Mouse (Mus musculus): ENCODE data around the gene Matn4. TPM values are rescaled to one million over a fixed set of nuclear protein-coding genes. Genes with fewer than 3 reads are reported as not detected.

The Matn4 gene
- total and polyA plus RNA-seq, 2 experiments from 2014 or later, result 1.9 TPM

- Histone ChIP-seq H3K4me2 (ENCODE audit: low read depth, low read length, poor library complexity, severe bottlenecking) (no peak overlapping the region), H3K27ac (ENCODE audit: low read depth, low read length) (no peak overlapping the region), H3K4me3 (ENCODE audit: low read depth, low read length) (no peak overlapping the region), H3K9me3 (ENCODE audit: low read length) (no peaks in the 10 kb centered on the region), H3K36me3 (ENCODE audit: insufficient read depth, low read length) (no peaks in the 10 kb centered on the region), H3K9ac (replicated peaks; ENCODE audit: low read length, poor library complexity, severe bottlenecking) (no peak overlapping the region), H3K4me1 (ENCODE audit: insufficient read depth, low read length) (no peaks in the 10 kb centered on the region), H3K27me3 (ENCODE audit: insufficient read depth, low read length) (no peaks in the 10 kb centered on the region)
- DNase-seq (ENCODE audit: low spot score) (no peak), ATAC-seq (ENCODE audit: low FRiP score) (no peak)
- TF ChIP-seq CTCF (IDR thresholded peaks at IDR 0.05), result peak; percentile 33; the same call in 1 of the 2 replicates
- WGBS, result 75% methylated on average over 8 of the region's 8 CpGs
Observed at GRCm38 (mm10) chr2:164381726-164382125, 23.2 kb downstream of the Matn4 start.

GRCm38 (mm10) chr2:164377478-164378426 lies 27.2 kb downstream of the Matn4 start:
- no peak overlapping the region for H3K4me3 ChIP-seq (ENCODE audit: low read depth, low read length)
- no peak for TF ChIP-seq CTCF (IDR thresholded peaks at IDR 0.05)
- no peak overlapping the region for H3K9ac ChIP-seq (replicated peaks; ENCODE audit: low read length, poor library complexity, severe bottlenecking)
- ATAC-seq (ENCODE audit: low FRiP score) (no peak), DNase-seq (ENCODE audit: low spot score) (no peak)
- no peaks in the 10 kb centered on the region for H3K36me3 ChIP-seq (ENCODE audit: insufficient read depth, low read length)
- no peak overlapping the region for H3K4me2 ChIP-seq (ENCODE audit: low read depth, low read length, poor library complexity, severe bottlenecking)
- H3K4me1 ChIP-seq (ENCODE audit: insufficient read depth, low read length), result no peaks in the 10 kb centered on the region
- no peak overlapping the region for H3K27ac ChIP-seq (ENCODE audit: low read depth, low read length)
- H3K27me3 ChIP-seq (ENCODE audit: insufficient read depth, low read length), result no peaks in the 10 kb centered on the region
- 92% methylated on average over 15 of the region's 15 CpGs for WGBS
- H3K9me3 ChIP-seq (ENCODE audit: low read length), result no peaks in the 10 kb centered on the region

DNA sequence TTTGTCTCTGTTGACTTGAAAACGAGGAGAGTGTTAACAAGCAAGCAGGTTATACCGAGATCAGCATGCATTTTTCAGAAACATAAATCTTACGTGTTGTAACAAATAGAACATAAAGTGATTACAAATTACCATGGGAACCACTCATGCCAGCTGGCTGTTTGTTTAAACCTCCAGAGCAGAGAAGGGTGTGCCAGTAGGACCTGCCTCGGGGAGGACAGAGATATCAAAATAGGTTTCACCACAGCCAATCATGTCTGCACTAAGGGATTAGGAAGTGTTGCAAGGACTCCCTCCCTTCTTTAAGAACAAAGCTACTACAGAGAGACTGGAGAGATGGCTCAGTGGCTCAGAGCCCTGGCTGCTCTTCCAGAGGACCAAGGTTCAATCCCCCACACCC lies 31.8 kb downstream of the Matn4 start:
- H3K4me1 ChIP-seq (ENCODE audit: insufficient read depth, low read length), result no peaks in the 10 kb centered on the region
- no peak for TF ChIP-seq CTCF (IDR thresholded peaks at IDR 0.05)
- no peaks in the 10 kb centered on the region for H3K27me3 ChIP-seq (ENCODE audit: insufficient read depth, low read length)
- no peak overlapping the region for H3K4me3 ChIP-seq (ENCODE audit: low read depth, low read length)
- no peaks in the 10 kb centered on the region for H3K9me3 ChIP-seq (ENCODE audit: low read length)
- WGBS, result 61% methylated on average over 4 of the region's 4 CpGs
- no peak overlapping the region for H3K4me2 ChIP-seq (ENCODE audit: low read depth, low read length, poor library complexity, severe bottlenecking)
- no peaks in the 10 kb centered on the region for H3K36me3 ChIP-seq (ENCODE audit: insufficient read depth, low read length)
- no peak overlapping the region for H3K27ac ChIP-seq (ENCODE audit: low read depth, low read length)
- DNase-seq (ENCODE audit: low spot score) (no peak), ATAC-seq (ENCODE audit: low FRiP score) (no peak)
- no peak overlapping the region for H3K9ac ChIP-seq (replicated peaks; ENCODE audit: low read length, poor library complexity, severe bottlenecking)

DNA sequence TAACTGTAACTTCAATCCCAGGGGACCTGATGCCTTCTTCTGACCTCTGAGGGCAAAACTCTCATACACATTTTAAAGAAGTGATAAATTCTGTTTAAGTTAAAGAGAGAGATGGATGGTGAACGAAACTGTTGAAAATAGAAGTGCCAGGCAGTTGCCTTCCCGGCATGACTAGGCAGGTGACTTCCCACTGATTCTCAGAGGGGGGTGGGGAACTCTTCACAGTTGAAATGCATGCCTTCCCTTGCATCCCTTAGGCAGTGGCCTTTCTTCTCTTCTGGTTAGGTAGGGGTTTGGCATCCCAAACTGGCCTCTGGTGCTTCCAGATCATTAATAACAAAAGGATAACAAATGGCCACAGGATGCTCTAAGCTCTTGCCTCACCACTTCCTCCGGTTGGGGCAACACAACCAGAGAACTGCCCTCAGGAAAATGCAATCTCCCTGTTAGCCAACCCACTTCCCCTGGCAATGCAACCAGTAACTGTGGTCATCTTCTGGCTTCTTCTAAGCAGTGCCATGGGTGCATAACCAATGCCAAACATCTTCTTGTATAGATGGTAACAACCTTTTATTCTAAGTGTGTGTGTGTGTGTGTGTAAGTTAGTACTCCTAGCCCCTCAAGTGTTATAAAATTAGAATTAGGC lies 32.4 kb downstream of the Matn4 start:
- no peaks in the 10 kb centered on the region for H3K36me3 ChIP-seq (ENCODE audit: insufficient read depth, low read length)
- no peaks in the 10 kb centered on the region for H3K9me3 ChIP-seq (ENCODE audit: low read length)
- no peak for TF ChIP-seq CTCF (IDR thresholded peaks at IDR 0.05)
- H3K4me1 ChIP-seq (ENCODE audit: insufficient read depth, low read length), result no peaks in the 10 kb centered on the region
- 51% methylated on average over 3 of the region's 3 CpGs for WGBS
- no peak overlapping the region for H3K27ac ChIP-seq (ENCODE audit: low read depth, low read length)
- no peak overlapping the region for H3K4me2 ChIP-seq (ENCODE audit: low read depth, low read length, poor library complexity, severe bottlenecking)
- no peaks in the 10 kb centered on the region for H3K27me3 ChIP-seq (ENCODE audit: insufficient read depth, low read length)
- no peak overlapping the region for H3K9ac ChIP-seq (replicated peaks; ENCODE audit: low read length, poor library complexity, severe bottlenecking)
- no peak overlapping the region for H3K4me3 ChIP-seq (ENCODE audit: low read depth, low read length)
- DNase-seq (ENCODE audit: low spot score) (no peak), ATAC-seq (ENCODE audit: low FRiP score) (no peak)

- no peak overlapping the region for H3K27ac ChIP-seq (ENCODE audit: low read depth, low read length)
- H3K4me2 ChIP-seq (ENCODE audit: low read depth, low read length, poor library complexity, severe bottlenecking), result no peak overlapping the region
- H3K4me1 ChIP-seq (ENCODE audit: insufficient read depth, low read length), result no peaks in the 10 kb centered on the region
- 88% methylated on average over 3 of the region's 3 CpGs for WGBS
- TF ChIP-seq CTCF (IDR thresholded peaks at IDR 0.05), result no peak
- no peak overlapping the region for H3K9ac ChIP-seq (replicated peaks; ENCODE audit: low read length, poor library complexity, severe bottlenecking)
- no peaks in the 10 kb centered on the region for H3K27me3 ChIP-seq (ENCODE audit: insufficient read depth, low read length)
- no peak overlapping the region for H3K4me3 ChIP-seq (ENCODE audit: low read depth, low read length)
- DNase-seq (ENCODE audit: low spot score) (no peak), ATAC-seq (ENCODE audit: low FRiP score) (no peak)
- no peaks in the 10 kb centered on the region for H3K9me3 ChIP-seq (ENCODE audit: low read length)
- H3K36me3 ChIP-seq (ENCODE audit: insufficient read depth, low read length), result no peaks in the 10 kb centered on the region
Observed at GRCm38 (mm10) chr2:164371371-164371770, 33.6 kb downstream of the Matn4 start.

- WGBS, result 75% methylated on average over 6 of the region's 6 CpGs
- Histone ChIP-seq H3K4me2 (ENCODE audit: low read depth, low read length, poor library complexity, severe bottlenecking) (no peak overlapping the region), H3K27me3 (ENCODE audit: insufficient read depth, low read length) (no peaks in the 10 kb centered on the region), H3K36me3 (ENCODE audit: insufficient read depth, low read length) (no peaks in the 10 kb centered on the region), H3K4me3 (ENCODE audit: low read depth, low read length) (no peak overlapping the region), H3K4me1 (ENCODE audit: insufficient read depth, low read length) (no peaks in the 10 kb centered on the region), H3K9me3 (ENCODE audit: low read length) (no peaks in the 10 kb centered on the region), H3K9ac (replicated peaks; ENCODE audit: low read length, poor library complexity, severe bottlenecking) (no peak overlapping the region), H3K27ac (ENCODE audit: low read depth, low read length) (no peak overlapping the region)
- ATAC-seq (ENCODE audit: low FRiP score) (no peak), DNase-seq (ENCODE audit: low spot score) (no peak)
- no peak for TF ChIP-seq CTCF (IDR thresholded peaks at IDR 0.05)
Observed at GRCm38 (mm10) chr2:164368620-164369105, 36.3 kb downstream of the Matn4 start.

All from midbrain, postnatal 0 days (tissue).